Mouse (Mus musculus): Measurements from ENCODE around the gene Pigh. TPM values are rescaled to one million over a fixed set of nuclear protein-coding genes. Genes with fewer than 3 reads are reported as not detected.

The Pigh gene
- 0.57 and 3.6 TPM in 2 replicates for polyA plus RNA-seq (2011; ENCODE audit: insufficient read depth, insufficient read length, low replicate concordance, missing spikeins)

GRCm38 (mm10) chr12:79089182-79089812, at the start of gene Pigh:
Gene Pigh, minus strand, starts transcription at chr12:79089651.
- peak within 1 kb of the TSS; percentile 83 for H3K4me3 ChIP-seq (replicated peaks; ENCODE audit: control insufficient read depth, low read depth, low read length)
- WGBS: under 1% methylated on average over 50 of the region's 53 CpGs
- H3K4me1 ChIP-seq (ENCODE audit: control insufficient read depth, insufficient read depth, low read length): peaks cover 2% of the 10 kb centered on the region
- peak within 1 kb of the TSS; percentile 30; the same call in 1 of the 2 replicates for H3K27ac ChIP-seq (ENCODE audit: control insufficient read depth, insufficient read depth, low read depth, low read length, poor library complexity)
- TF ChIP-seq POLR2A (IDR thresholded peaks at IDR 0.05; ENCODE audit: borderline replicate concordance, control insufficient read depth, low read depth, low read length) (peak; percentile 80; the same call in 1 of the 2 replicates), CTCF (IDR thresholded peaks at IDR 0.05; ENCODE audit: control insufficient read depth, insufficient read depth, low read length) (0 out of 2 replicates have a peak, but pooled peaks have one; percentile 3)

GRCm38 (mm10) chr12:79138999-79139398, 49.5 kb upstream of the Pigh start:
- H3K27ac ChIP-seq (ENCODE audit: control insufficient read depth, insufficient read depth, low read depth, low read length, poor library complexity): no peak overlapping the region
- peaks cover 3% of the 10 kb centered on the region; the same call in 1 of the 2 replicates for H3K4me1 ChIP-seq (ENCODE audit: control insufficient read depth, insufficient read depth, low read length)
- TF ChIP-seq POLR2A (IDR thresholded peaks at IDR 0.05; ENCODE audit: borderline replicate concordance, control insufficient read depth, low read depth, low read length): no peak
- TF ChIP-seq CTCF (IDR thresholded peaks at IDR 0.05; ENCODE audit: control insufficient read depth, insufficient read depth, low read length): no peak
- no peak overlapping the region for H3K4me3 ChIP-seq (replicated peaks; ENCODE audit: control insufficient read depth, low read depth, low read length)

- peaks cover 3% of the 10 kb centered on the region; the same call in 1 of the 2 replicates for H3K4me1 ChIP-seq (ENCODE audit: control insufficient read depth, insufficient read depth, low read length)
- 75% methylated on average over 7 of the region's 7 CpGs for WGBS
- H3K27ac ChIP-seq (ENCODE audit: control insufficient read depth, insufficient read depth, low read depth, low read length, poor library complexity): no peak overlapping the region
- TF ChIP-seq CTCF (IDR thresholded peaks at IDR 0.05; ENCODE audit: control insufficient read depth, insufficient read depth, low read length): no peak
- H3K4me3 ChIP-seq (replicated peaks; ENCODE audit: control insufficient read depth, low read depth, low read length): no peak overlapping the region
These were observed 47.5 kb upstream of the Pigh start for GRCm38 (mm10) chr12:79136949-79137348.

- no peak overlapping the region for H3K4me3 ChIP-seq (replicated peaks; ENCODE audit: control insufficient read depth, low read depth, low read length)
- no peak overlapping the region for H3K27ac ChIP-seq (ENCODE audit: control insufficient read depth, insufficient read depth, low read depth, low read length, poor library complexity)
- TF ChIP-seq POLR2A (IDR thresholded peaks at IDR 0.05; ENCODE audit: borderline replicate concordance, control insufficient read depth, low read depth, low read length) (no peak), CTCF (IDR thresholded peaks at IDR 0.05; ENCODE audit: control insufficient read depth, insufficient read depth, low read length) (no peak)
- 40% methylated on average over 4 of the region's 4 CpGs for WGBS
- H3K4me1 ChIP-seq (ENCODE audit: control insufficient read depth, insufficient read depth, low read length): no peaks in the 10 kb centered on the region; the same call in 1 of the 2 replicates
These were observed 45.7 kb upstream of the Pigh start for GRCm38 (mm10) chr12:79135105-79135504.

GRCm38 (mm10) chr12:79134676-79135075, 45.2 kb upstream of the Pigh start:
- WGBS: 53% methylated on average over 8 of the region's 8 CpGs
- no peaks in the 10 kb centered on the region; the same call in 1 of the 2 replicates for H3K4me1 ChIP-seq (ENCODE audit: control insufficient read depth, insufficient read depth, low read length)
- TF ChIP-seq POLR2A (IDR thresholded peaks at IDR 0.05; ENCODE audit: borderline replicate concordance, control insufficient read depth, low read depth, low read length) (no peak), CTCF (IDR thresholded peaks at IDR 0.05; ENCODE audit: control insufficient read depth, insufficient read depth, low read length) (no peak)
- H3K27ac ChIP-seq (ENCODE audit: control insufficient read depth, insufficient read depth, low read depth, low read length, poor library complexity): no peak overlapping the region
- no peak overlapping the region for H3K4me3 ChIP-seq (replicated peaks; ENCODE audit: control insufficient read depth, low read depth, low read length)

- no peaks in the 10 kb centered on the region; the same call in 1 of the 2 replicates for H3K4me1 ChIP-seq (ENCODE audit: control insufficient read depth, insufficient read depth, low read length)
- H3K4me3 ChIP-seq (replicated peaks; ENCODE audit: control insufficient read depth, low read depth, low read length): peak overlapping the region; percentile 66
- peak overlapping the region; percentile 48; the same call in 1 of the 2 replicates for H3K27ac ChIP-seq (ENCODE audit: control insufficient read depth, insufficient read depth, low read depth, low read length, poor library complexity)
- TF ChIP-seq POLR2A (IDR thresholded peaks at IDR 0.05; ENCODE audit: borderline replicate concordance, control insufficient read depth, low read depth, low read length) (no peak), CTCF (IDR thresholded peaks at IDR 0.05; ENCODE audit: control insufficient read depth, insufficient read depth, low read length) (no peak)
- WGBS: 17% methylated on average over 5 of the region's 5 CpGs
These were observed 42.4 kb upstream of the Pigh start for GRCm38 (mm10) chr12:79131706-79132460.

- H3K4me3 ChIP-seq (replicated peaks; ENCODE audit: control insufficient read depth, low read depth, low read length): peak overlapping the region; percentile 66
- TF ChIP-seq CTCF (IDR thresholded peaks at IDR 0.05; ENCODE audit: control insufficient read depth, insufficient read depth, low read length): no peak
- no peak for TF ChIP-seq POLR2A (IDR thresholded peaks at IDR 0.05; ENCODE audit: borderline replicate concordance, control insufficient read depth, low read depth, low read length)
- peak overlapping the region; percentile 2 for H3K27ac ChIP-seq (ENCODE audit: control insufficient read depth, insufficient read depth, low read depth, low read length, poor library complexity)
- no peaks in the 10 kb centered on the region; the same call in 1 of the 2 replicates for H3K4me1 ChIP-seq (ENCODE audit: control insufficient read depth, insufficient read depth, low read length)
- WGBS: 3% methylated on average over 22 of the region's 22 CpGs
These were observed 41.8 kb upstream of the Pigh start for GRCm38 (mm10) chr12:79131178-79131675.
